Mouse (Mus musculus) kidney, postnatal 36 days (tissue): ENCODE results near the gene BC055324.
A peak's percentile ranks its signal among the peaks of the same experiment; 100 is the strongest.

Experiments
- DNase-seq, 2 experiments: peaks; one replicate each; pipeline ENCODE4 v3.0.0; 2021 to 2022; ENCODE audit warnings: mixed read lengths in 2 of 2

The BC055324 gene

DNA sequence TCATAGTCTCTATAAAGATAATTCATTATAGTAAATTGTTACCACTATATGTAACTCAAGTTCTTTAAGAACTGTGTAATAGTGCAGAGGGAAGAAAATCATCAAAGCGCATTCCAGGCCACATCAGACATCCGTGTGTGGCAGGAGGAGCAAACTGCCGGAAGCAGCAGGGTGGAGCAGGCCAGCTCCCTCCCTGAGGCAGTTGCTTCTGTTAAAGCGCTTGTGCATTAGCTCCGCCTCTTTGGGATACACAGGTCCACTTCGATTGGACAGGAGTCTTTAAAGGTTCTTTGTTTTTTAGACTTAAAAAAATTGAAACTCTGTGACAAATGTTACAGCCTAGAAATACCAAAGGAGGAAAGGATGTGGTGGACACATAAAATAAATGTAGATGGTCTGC, 52.5 kb downstream of the BC055324 start:
- no peak for DNase-seq

DNA sequence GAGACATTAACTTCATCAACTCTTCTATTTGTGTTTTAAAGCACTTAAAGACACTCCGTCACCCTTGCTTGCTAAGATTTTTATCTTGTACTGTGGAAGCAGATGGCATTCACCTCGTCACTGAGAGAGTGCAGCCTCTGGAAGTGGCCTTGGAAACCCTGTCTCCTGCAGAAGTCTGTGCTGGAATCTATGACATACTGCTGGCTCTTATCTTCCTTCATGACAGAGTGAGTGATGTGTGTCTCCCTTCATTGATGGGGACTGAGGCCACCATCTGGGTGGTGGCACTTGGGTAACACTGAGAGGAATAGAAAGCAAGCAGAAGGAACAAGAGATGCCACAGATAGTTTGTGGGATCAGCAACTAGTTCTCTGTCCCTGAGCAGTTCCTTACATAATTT, 60.0 kb downstream of the BC055324 start:
- DNase-seq, result no peak

DNA sequence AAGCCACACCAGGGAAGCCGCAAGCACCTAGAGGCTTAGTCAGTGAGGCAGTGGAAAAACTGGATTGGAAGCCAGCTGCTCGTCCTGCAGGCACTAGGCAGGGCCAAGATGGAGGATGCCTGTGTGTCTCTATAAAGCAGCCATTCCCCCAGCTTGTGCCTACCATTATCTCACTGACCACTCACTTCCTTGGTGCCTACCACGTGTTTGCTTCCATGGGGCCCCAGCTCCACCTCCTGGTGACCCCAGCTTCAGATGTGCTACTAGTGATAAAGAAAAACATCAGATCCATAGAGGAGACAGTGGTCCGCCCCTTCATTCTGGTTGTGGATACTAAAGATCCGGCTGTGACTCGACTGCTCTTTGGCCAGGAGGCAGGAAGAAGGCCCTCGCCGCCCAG, 62.8 kb downstream of the BC055324 start:
- no peak for DNase-seq

DNA sequence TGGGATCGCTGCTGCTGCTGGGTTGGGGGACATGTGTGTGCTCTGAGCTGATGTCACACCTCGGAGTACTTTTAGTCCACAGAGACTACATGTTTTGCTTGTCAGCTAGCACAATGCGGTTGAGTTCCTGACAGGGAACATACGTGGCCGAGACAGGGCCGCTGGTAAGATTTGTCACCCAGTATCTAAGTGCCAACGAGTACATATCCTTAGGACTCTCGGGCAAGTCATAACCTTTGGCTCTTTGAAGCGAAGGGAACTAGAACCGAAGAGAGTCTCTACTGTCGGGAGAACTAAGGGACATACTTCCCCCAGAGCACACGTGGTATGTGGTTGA, 64.2 kb downstream of the BC055324 start:
- DNase-seq, result peak in 1 of 2 experiments; percentile 4

DNA sequence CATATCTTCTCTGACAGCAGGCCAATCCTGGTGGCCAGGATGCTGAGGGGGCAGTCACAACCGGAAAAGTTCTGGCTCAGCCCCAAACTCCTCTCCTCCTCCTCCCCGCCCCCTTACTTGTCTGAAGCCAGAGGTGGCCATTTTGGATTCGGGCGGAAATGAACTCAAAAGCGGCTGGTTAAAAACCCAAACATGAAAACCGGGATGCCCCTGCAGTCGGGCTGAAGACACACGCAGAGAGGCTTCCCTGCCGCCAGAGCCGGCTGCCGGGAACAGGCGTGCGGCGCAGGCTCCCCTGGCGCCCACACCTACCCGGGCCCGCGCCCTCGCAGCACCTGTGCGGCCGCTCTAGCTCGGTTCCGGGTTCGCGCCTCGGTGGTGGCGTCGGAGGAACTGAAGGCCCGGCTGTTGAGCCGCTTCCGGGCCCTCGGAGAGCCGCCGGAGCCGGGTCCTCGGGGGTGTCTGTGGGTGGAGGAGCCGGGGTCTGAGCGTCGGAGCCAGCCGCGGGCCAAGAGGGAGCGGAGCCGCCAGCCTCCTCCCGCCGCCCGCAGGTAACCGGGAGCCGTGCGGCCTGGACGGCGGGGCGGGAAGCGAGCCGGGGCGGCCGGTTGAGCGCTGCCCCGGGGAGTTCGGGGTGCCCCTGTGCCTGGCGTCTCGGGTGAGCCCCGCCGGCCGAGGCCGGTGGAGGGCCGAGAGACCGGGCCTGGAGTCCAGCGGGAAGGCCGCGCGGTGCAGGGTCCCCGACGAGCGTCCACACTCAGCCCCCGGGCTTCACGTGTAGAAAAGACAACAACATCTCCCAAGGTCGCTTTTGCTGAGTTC, 64.7 kb downstream of the BC055324 start:
- DNase-seq, result peak; percentile 90 to 94

DNA sequence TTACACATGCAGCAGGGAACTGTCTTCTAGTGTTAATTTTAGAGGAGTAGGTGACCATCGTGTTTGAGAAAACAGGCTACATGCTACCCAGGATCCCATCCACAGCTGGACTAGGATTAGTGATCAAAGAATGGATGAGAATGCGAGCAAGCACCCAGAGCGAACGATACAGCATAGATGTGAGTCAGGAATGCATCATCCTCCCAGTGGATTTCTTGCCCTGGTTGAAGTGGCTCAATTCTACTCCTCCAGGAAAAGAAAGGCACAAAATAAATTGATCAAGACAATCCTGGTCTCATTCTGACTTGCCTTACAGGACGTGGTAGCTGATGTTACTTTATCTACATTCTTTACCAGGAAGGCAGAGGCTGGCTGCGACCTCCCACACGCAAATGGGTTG, 65.8 kb downstream of the BC055324 start, which contains the start of gene Scyl3:
TSS of gene Scyl3 (plus strand) at position 255 of the 400 bp plus-strand sequence.
- DNase-seq, result no peak

DNA sequence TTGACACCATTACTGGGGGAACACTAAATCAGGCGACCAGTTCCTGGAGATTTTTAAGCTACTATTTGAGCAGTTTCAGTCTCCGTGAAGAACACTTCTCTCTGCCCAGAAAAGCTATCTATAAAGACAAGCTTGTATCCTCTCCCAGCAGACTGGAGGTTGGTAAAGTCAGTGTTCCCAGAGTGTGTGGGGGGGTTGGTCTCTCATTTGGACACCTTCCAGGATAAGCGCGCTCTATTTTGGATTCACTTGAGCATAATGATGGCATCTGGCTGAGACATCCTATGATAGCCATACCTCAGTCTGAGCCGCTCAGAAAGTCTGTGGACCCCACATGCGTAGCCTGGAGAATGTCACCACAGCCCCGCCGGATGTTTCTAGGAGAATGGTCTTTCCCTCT, 70.5 kb downstream of the BC055324 start:
- no peak for DNase-seq

DNA sequence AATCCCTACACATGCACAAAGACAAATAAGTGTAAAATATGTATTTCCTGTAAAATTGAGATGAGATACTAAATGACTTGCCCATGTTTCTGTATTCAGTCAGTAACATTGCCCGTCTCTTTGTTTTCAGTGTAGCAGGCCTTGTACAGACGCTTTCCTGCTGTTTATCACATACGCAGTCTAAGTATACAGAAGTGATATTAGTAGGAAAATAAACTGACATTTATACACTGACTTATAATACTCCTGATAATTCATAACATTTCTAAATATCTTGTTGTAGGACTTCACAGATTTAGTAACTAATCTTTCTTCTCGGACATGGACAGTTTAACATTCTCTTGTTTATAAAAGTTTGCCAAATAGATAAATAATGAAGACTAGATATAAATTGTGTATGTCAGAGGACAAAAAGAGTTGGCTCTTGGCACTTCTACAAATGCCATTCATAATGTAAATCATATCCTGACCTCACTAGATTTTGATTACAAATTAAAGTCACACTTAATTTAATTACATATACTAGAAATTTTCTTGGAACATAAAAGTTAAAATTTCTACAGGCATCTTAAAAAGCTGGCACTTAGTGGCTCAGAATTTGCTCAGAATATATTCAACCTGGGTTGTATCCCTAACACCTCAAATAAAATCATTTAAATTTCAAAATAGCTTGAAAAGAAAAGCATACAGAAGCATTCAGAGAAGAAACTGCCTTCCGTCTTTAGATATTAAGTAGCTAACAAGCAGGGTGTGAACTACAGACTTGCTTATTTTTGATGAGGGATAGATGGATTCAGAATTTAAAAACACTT, 77.0 kb downstream of the BC055324 start:
- no peak for DNase-seq

DNA sequence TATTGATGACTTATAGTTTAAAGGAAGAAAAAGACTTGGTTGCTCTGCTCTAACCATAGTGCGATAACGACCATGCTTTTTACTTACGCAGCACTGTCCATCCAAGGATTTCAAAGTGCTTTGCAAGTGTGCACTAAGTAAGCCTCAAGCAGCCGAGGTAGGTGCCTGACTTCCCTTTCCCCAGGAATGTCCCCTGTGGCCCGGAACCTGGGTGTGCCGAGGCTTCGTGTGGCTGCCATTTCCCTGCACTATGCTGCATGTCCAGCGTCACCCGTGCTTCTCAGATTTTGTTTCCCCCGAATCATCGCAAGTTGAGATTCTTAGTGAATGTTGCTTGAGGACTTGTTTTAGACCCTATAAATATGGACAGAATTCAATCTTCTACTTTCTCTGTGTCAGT, 82.6 kb downstream of the BC055324 start:
- no peak for DNase-seq

DNA sequence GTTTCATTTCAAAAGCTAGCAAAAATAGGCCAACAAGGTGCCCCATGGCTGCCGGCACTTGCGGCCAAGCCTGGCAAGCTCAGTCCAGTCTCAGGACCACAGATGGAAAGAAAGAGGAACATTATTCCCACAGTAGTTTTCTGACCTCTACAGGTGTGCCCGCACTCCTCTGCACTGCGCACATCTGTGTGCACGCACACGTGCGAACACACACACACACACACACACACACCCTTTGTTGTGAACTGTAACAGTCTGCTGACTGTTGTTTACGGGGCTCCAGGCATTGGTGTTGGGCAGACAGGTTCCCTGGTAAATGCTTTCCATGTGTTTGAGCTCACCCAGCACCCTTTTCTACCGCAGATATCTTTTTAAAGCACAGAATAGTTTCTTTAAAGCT, 83.8 kb downstream of the BC055324 start:
- DNase-seq, result no peak

DNA sequence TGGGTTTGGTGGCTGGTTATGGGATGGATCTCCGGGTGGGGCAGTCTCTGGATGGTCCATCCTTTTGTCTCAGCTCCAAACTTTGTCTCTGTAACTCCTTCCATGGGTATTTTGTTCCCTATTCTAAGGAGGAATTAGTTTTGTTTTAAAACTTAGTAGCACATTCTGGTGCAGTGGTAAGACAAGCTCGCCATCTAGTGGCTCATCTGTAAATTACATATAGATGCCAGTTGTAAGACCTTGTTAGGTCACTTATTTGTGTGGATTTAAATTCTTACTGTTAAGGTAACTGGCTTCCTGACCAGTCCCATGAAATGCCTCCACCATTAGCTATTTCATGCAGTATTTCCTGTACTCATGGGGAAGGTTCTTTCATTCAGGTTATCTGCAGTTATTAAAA, 84.3 kb downstream of the BC055324 start:
- peak; percentile 41 to 52 for DNase-seq

DNA sequence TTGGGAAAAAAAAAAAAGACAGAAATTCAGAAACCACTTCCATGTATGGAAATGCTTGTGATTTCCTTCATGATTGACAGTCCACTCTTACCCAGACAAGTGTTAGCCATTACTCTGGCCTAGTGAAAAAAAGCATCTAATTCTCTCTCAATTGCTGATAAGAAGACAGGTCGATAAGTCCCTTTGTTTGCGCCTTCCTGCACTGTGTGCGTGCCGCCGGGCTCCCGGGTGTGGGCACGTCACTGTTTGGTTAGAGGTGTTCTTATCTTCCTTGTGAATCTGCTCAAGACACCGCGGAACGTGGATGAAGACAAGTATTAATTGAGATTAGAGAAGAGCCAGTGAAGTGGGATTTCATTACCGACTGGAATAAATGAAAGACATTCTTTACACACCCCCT, 86.2 kb downstream of the BC055324 start:
- DNase-seq, result no peak

DNA sequence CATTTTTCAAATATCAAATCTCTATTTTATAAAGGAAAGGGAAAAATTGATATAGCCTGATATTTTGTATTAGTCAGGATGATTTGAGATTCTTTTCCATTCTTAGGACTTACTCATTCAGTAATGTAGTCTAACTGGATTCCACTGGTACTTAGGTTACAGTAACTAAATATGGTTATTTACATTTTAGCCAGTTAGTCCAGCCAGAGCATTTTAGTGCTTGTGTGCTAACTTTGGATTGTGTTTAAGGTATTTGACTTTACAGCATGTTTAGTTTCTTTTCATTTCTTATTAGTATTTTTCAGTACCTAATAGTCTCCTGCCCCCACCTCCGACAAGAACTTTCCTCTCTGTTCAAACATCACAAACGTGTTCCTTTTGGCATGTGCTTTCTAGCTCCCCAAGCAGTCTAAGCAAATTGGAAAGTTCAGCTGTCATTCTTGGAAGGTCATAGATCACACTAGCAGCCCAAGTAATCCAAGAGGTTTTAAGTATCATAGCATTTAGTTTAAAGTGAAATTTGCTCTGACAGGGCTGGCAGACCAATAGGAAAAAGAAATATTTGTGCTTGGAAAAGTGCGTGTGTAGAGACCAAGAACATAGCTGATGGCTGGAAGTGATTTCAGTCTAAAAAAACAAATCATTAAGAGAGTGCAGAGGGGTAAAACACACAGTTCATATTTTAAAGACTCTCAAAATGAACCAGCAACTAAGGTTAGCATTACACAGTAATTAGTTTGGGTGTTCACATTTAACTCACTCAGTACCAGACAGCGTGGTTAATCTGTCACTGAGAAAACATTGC, 87.4 kb downstream of the BC055324 start:
- no peak for DNase-seq

DNA sequence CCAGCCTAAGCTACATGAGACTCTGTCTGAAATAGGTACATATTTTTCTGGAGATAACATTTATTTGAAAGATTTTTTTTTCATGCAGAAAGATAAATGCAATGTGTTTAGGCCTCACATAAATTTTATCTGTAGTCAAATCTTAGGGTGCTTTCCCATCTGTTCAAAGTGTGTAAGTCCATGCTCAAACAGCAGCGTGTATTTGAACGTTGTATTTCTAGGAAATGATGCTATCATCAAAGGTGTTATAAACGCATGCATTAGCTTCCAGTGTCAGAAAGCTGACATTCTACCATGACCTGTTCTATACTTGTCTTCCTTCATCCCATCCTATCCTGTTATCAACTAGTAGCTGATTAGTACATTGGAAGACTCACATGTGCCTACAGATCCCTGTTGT, 91.2 kb downstream of the BC055324 start:
- no peak for DNase-seq

DNA sequence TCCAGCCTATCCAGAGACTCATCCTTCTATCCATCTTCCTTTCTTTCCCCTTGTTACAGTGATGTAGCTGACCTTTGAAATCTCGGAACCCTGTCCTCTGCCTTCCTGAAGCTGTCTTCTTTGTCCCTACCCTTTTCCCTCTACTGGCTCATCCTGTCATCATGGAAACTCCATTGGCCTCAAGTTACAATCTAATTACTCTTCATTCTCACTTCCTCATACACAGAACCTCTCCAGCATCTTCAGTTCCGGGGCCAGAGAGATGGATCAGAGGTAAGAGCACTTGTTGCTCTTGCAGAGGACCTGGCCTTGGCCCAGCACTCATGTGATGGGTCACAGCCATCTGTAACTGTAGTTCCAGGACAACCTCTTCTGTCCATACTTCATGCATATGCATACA, 94.4 kb downstream of the BC055324 start:
- no peak for DNase-seq

DNA sequence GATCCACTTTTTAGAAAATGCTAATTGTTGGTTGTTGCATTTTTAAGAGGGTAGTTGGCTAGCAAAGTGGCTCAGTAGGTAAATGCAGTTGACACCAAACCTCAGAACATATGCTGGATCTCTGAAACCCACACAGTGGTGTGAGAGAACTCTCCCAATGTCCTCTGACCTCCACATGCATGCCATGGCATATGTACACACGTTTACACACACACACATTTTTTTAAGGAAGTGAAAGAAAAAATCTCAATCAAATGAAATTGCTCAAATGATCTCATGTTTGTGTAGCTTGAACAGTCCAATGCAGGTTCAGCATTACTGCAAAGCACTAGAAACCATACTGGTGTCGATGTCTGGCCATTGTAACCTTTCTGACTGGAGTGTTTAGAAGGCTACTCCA, 95.0 kb downstream of the BC055324 start:
- DNase-seq, result no peak

DNA sequence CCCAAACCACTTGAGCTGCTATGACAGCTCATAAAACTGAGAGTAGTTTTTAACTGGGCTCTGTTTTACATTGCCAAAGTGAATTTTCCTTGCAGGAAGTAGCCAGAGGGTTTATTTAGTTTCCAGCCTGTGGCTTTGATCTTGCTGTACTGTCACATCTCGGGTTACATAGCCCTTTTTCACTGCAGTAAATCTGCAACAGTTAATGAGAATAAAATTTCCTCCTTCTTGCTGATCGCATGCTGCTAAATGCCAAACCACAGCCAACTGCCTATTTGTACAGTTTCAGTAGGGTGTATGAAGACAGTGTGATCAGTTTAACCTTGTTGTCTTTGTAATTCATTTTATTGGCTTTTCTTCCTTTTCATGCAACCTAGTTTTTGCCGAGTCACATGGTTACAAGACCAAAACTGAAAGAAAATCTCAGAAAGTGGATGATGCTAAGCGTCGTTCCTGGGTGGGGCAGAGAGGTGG, 96.3 kb downstream of the BC055324 start:
- no peak for DNase-seq
